Mouse (Mus musculus) cerebral cortex, adult 2 months (tissue): ENCODE data around the gene 2610528A11Rik.

Experiments used
- WGBS: fragments of 180-500 bp; shearing (Covaris S2); methylation state at CpG from one replicate; pipeline ENCODE4 v1.1.7; 2018; 5-methylcytosine and 5-hydroxymethylcytosine counted together

The 2610528A11Rik gene

DNA sequence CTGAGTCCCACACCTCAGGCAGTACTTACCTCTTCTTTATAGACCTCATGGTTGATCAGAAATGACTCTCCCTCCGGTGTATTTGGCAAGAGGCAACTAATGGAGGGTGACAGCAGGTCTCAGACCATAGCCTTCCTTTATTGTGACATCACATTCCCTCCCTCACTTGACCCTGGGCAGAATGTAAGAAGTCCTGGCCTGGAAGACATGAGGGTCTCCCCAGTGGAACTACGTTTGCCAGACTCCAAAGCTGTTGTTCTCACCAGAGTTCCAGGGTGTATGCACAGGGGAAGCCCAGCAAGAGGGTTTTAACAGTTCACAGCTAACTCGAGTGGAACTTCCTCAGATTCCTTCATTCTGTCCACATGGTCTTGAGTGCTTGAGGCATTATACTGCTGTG is at the start of gene 2610528A11Rik:
2610528A11Rik (minus strand) TSS at position 101 of the 400 bp plus-strand sequence.
- 73% methylated on average over 3 of the region's 3 CpGs for WGBS

GRCm38 (mm10) chr14:37163277-37163956 is 49.6 kb upstream of the 2610528A11Rik start:
- 89% methylated on average over 4 of the region's 4 CpGs for WGBS

DNA sequence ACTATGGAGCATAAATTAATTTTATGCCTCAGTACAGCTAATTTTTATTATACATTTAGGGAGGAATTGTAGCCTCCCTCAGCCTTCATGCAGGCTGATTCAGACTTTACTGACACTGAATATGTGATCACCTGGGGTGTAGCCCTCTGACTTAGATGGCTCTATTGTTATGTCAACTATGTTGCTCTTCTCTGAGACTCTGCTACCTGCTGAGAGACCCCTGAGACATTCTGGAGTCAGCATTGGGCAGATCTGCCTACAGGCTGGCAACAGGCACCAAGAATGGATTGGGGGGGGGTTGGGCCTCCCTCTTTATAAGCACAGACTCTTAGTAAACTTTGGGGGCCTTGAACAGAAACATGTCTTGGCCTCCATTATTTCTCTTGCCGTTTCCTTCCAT is 40.6 kb upstream of the 2610528A11Rik start:
- 88% methylated on average over 1 of the region's 1 CpGs for WGBS

- 68% methylated on average over 8 of the region's 8 CpGs for WGBS
Observed at GRCm38 (mm10) chr14:37139051-37139710, 25.4 kb upstream of the 2610528A11Rik start.

DNA sequence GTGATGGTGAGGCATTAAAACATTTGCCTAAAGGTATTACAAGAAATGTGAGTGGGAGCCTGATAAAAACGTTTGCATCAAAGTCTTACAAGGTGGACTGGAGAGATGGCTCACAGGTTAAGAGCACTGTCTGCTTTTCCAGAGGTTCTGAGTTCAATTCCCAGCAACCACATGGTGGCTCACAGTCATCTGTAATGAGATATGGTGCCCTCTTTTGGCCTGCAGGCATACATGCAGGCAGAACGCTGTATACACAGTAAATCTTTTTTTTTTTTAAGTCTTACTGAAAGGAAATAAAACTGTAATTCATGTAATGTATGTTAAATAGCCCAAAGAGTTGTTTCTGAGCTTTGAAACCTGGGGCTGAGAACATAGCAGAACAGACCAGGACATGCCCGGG is 23.8 kb upstream of the 2610528A11Rik start:
- WGBS, result 91% methylated on average over 3 of the region's 3 CpGs

GRCm38 (mm10) chr14:37136110-37136509 is 22.3 kb upstream of the 2610528A11Rik start:
- WGBS, result 68% methylated on average over 4 of the region's 4 CpGs

- under 1% methylated on average over 10 of the region's 10 CpGs for WGBS
Observed at GRCm38 (mm10) chr14:37135671-37136070, 21.8 kb upstream of the 2610528A11Rik start.

GRCm38 (mm10) chr14:37135127-37135593 is 21.3 kb upstream of the 2610528A11Rik start, which contains the start of gene Ghitm:
Gene Ghitm (minus strand): TSS chr14:37135272.
- under 1% methylated on average over 38 of the region's 38 CpGs for WGBS

DNA sequence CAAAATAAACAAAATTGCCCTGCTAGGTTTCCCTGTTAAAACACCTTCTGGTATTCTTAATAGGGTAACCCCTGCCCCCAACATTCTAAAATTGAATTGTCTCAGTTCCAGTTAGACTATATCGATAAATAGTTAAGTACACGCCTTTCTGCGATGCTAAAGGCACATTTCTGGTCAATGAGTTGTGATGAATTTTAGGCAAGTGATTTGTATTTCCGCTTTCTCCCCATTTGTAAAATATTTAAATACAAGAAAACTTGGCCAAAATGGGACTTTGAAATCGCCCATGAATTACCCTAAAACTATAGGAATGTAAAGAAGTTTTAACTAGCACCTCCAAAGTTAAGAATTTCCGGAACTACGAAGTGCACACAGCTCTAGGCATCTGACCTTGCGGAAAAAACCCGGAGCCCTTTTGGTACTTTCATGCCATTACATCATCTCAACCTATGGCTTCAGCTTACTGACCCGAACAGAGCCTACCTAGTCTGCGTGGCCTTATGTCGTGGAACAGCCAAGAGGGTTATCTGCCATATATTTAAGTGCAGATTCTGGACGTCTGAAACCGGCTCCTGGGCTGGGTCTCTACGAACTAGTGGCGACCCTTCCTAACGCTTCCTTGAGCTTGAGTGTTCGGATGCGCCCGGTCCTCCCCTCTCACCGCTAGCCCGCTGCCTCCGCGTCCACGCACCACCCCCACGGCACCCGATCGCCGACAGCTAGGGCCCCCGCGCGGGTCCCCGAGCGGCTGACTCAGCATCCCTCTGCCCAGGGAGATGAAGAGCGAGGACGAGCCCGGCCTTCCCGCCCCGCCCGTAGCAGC is 20.7 kb upstream of the 2610528A11Rik start:
- 2% methylated on average over 40 of the region's 40 CpGs for WGBS

GRCm38 (mm10) chr14:37127652-37128051 is 13.8 kb upstream of the 2610528A11Rik start:
- WGBS, result 31% methylated on average over 4 of the region's 4 CpGs

- 96% methylated on average over 4 of the region's 4 CpGs for WGBS
Observed at GRCm38 (mm10) chr14:37119233-37119632, 5.4 kb upstream of the 2610528A11Rik start.

DNA sequence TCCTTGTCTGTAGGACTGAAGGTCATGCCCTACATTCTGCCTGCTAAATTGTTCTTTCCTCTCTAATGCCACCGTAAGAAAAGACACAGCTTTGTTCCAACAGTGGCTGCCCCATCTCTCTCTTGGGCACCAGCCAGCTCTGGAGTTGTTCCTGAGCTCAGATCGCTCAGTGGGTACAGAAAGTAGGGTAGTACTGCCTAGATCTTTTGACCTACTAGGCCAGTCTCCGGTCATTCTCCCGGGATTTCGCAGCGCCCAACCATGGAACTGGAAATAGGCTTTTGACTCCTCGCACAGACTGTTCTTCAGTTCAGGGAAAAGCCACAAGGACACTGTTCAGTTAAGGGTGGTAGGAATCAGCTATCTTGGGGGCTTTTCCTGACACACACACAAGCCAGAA is 891 bp downstream of the 2610528A11Rik start:
- WGBS, result 74% methylated on average over 7 of the region's 7 CpGs

DNA sequence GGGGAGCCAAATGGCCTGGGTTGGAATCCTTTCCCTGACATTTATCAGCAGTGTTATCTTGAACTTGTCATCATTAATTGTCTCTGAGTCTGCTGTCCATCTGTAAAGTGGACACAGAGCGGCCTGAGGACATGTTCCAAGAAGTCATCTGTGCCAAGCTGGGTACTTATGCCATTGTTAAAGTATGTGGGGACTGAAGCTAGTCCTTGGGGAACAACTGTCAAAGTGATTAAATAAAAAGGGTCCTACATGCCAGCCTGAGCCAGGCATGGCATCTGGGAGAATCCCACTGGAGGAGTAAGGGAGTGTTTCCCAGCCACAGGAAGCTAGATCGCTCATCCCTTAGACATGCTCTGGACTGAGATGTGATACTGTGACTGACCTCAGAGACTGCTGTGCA is 3.4 kb downstream of the 2610528A11Rik start:
- 91% methylated on average over 2 of the region's 2 CpGs for WGBS

GRCm38 (mm10) chr14:37109975-37110374 is 3.8 kb downstream of the 2610528A11Rik start:
- WGBS, result 84% methylated on average over 9 of the region's 9 CpGs

DNA sequence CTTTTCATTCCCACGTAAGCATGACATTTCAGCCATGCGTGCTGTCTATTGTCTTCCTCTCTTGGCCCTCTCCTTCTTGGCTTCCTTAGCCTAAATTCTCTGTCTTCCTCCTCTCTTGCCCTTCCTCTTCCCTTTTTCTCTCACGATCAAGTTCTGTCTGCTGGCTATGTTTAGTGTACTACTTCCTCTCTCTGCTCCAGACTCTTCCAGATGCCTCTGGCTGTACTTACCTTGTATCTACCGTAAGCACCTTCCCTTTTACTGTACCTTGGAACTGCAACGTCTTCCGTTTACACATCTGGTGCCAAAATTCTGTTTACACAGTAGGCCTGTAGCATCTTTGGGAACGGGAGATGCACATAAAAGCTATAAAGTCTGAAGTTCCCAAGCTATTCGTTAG is 4.4 kb downstream of the 2610528A11Rik start:
- WGBS, result 76% methylated on average over 8 of the region's 8 CpGs

DNA sequence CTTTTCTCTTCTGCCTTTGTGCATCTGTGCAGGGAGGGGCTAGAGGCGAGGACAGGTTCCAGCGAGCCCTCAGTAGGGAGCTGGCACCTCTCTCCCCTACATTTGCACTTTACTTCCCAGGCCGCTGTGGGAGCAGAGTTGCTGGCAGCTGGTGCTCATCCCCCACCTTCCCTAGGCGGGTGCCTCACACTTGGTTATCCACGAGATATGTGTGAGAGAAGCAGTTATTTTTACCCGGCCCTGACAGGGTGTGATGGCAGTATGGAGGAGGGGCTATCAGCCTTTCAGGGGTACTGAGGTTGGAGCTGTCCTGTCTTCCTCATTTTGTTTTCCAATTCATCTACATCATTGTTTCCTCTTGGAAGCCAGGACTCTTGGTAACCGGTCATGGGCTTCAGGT is 8.0 kb downstream of the 2610528A11Rik start:
- WGBS, result 28% methylated on average over 7 of the region's 7 CpGs

GRCm38 (mm10) chr14:37104747-37105146 is 9.1 kb downstream of the 2610528A11Rik start:
- 49% methylated on average over 5 of the region's 5 CpGs for WGBS

DNA sequence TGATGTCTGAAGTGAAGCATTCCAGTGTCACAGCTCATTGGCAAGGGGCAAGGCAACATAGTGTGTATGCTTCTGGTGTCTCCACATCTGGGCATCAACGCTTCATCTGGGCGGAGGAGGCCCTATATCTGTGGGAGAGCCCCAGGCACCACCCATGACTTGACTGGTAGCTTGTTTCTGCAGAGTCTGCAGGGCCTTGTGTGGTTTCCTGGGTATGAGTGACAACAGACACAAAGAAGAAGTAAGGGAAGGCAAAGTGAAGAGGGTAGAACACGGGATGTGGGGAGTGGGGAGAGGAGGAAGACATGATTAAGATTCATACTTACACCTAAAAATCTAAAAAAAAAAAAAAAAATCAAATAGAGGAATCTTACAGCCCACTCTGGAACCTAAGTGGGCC is 11.3 kb downstream of the 2610528A11Rik start:
- 93% methylated on average over 3 of the region's 3 CpGs for WGBS

DNA sequence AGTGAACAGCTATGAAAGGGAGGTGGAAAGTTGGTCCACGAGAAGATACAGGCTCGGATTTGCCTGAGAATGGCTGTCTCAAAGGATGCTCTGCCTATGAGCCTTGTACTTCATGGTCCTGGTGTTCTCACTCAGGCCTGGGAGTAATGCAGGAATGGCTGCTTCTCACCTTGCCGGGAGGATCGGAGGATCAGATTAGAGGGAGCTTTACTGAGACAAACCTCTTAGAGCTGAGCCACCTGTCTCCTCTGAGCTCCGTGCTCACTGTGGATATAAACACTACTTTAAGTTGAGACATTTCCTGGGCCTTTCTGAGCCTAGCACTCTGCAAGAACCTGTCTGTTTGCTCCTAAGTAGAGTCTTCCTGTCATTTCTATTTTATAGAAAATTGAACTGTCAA is 12.3 kb downstream of the 2610528A11Rik start:
- WGBS, result 82% methylated on average over 5 of the region's 5 CpGs

GRCm38 (mm10) chr14:37097956-37098530 is 15.8 kb downstream of the 2610528A11Rik start, which contains the start of gene Cdhr1:
Gene Cdhr1 (minus strand): TSS chr14:37098347.
- 1% methylated on average over 29 of the region's 30 CpGs for WGBS

- WGBS, result 83% methylated on average over 4 of the region's 4 CpGs
Observed at GRCm38 (mm10) chr14:37095556-37095955, 18.3 kb downstream of the 2610528A11Rik start.

- WGBS, result 55% methylated on average over 6 of the region's 6 CpGs
Observed at GRCm38 (mm10) chr14:37094436-37094835, 19.4 kb downstream of the 2610528A11Rik start.
